Mouse (Mus musculus): ENCODE results near the gene Man1a2. TPM values are rescaled to one million over a fixed set of nuclear protein-coding genes. Genes with fewer than 3 reads are reported as not detected.

The Man1a2 gene
- polyA plus RNA-seq, 1 experiment from 2014 or later = 30.7 TPM

DNA sequence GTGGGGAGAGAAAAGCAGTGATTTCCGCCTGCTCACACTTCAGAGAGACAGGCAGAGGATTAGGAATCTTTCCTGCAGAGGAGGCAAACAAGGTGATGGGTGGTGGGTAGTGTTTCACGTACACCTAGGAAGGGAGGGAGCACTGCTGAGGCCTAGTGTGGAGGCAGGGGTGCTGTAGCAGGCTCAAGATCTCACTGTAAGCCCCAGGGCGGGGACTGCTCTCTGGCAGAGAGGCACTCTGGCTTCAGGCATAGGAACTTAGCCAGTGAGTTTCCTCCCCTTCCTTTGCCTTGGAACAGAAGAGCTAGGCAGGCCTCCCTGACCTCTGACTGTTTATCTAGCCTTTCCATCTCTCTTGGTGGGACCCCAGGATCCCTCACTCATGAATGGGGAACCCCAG, 150.0 kb downstream of the Man1a2 start:
- 48% methylated on average over 3 of the region's 3 CpGs for WGBS
- Histone ChIP-seq H3K4me1 (ENCODE audit: control insufficient read depth, insufficient read depth, low read length) (no peaks in the 10 kb centered on the region), H3K9ac (ENCODE audit: low read depth, low read length) (no peak overlapping the region), H3K9me3 (replicated peaks; ENCODE audit: control insufficient read depth, low read length, poor library complexity, severe bottlenecking) (no peaks in the 10 kb centered on the region), H3K27ac (ENCODE audit: low read length) (no peak overlapping the region), H3K4me3 (ENCODE audit: low read depth, low read length) (no peak overlapping the region), H3K27me3 (ENCODE audit: control insufficient read depth, insufficient read depth, low read depth, low read length) (no peaks in the 10 kb centered on the region), H3K36me3 (ENCODE audit: control insufficient read depth, insufficient read depth, low read length) (no peaks in the 10 kb centered on the region), H3K4me2 (ENCODE audit: low read length) (no peak overlapping the region)
- ATAC-seq = no peak

DNA sequence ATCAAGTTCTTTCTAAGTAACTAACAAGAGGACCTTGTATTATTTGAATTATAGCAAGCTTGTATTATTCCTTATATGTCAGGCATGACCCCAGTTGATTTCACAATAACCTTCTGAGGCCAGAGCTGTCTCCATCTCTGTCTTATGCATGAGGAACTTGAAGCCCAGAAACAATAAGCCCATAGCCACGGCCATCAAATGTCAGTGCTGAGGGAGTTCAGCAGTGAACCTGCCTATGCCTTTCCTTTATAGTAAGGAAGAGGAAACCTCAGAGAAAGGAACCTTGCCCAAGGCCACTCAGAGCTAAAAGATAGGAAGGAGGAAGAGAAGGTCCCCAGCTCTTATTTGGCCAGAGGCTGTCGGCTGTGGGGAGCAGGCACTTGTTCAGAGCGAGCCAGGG, 150.9 kb downstream of the Man1a2 start:
- WGBS = 83% methylated on average over 3 of the region's 3 CpGs

GRCm38 (mm10) chr3:100533429-100533828, 151.9 kb downstream of the Man1a2 start:
- no peaks in the 10 kb centered on the region for H3K4me1 ChIP-seq (ENCODE audit: control insufficient read depth, insufficient read depth, low read length)
- no peaks in the 10 kb centered on the region for H3K36me3 ChIP-seq (ENCODE audit: control insufficient read depth, insufficient read depth, low read length)
- ATAC-seq = no peak
- no peak overlapping the region for H3K27ac ChIP-seq (ENCODE audit: low read length)
- H3K4me3 ChIP-seq (ENCODE audit: low read depth, low read length) = no peak overlapping the region
- no peaks in the 10 kb centered on the region for H3K9me3 ChIP-seq (replicated peaks; ENCODE audit: control insufficient read depth, low read length, poor library complexity, severe bottlenecking)
- H3K27me3 ChIP-seq (ENCODE audit: control insufficient read depth, insufficient read depth, low read depth, low read length) = no peaks in the 10 kb centered on the region
- no peak overlapping the region for H3K9ac ChIP-seq (ENCODE audit: low read depth, low read length)
- no peak overlapping the region for H3K4me2 ChIP-seq (ENCODE audit: low read length)

More for the DNA sequence above, 150.9 kb downstream of the Man1a2 start:
- Histone ChIP-seq H3K9me3 (replicated peaks; ENCODE audit: control insufficient read depth, low read length, poor library complexity, severe bottlenecking) (no peaks in the 10 kb centered on the region), H3K4me1 (ENCODE audit: control insufficient read depth, insufficient read depth, low read length) (no peaks in the 10 kb centered on the region), H3K27ac (ENCODE audit: low read length) (no peak overlapping the region), H3K4me2 (ENCODE audit: low read length) (no peak overlapping the region), H3K4me3 (ENCODE audit: low read depth, low read length) (no peak overlapping the region), H3K27me3 (ENCODE audit: control insufficient read depth, insufficient read depth, low read depth, low read length) (no peaks in the 10 kb centered on the region), H3K36me3 (ENCODE audit: control insufficient read depth, insufficient read depth, low read length) (no peaks in the 10 kb centered on the region), H3K9ac (ENCODE audit: low read depth, low read length) (no peak overlapping the region)
- ATAC-seq = no peak

DNA sequence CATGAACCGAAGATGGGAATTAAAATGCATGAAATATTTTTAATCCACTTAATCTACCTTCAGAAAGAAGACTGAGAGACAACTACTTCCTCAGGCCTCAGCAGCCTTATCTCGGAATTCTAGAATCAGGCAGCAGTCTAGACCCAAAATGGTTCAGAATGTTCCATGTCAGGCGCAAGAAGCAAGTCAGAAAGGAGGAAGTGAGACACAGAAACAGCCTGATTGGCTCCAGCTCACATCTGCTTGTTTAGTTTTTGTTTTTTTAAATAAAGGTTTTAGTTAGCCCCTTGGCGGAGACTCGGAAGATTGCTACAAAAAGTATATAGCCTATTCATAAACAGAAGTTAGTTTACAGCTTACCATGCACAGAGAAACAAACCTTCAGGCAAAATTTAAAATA, 154.4 kb downstream of the Man1a2 start:
- Histone ChIP-seq H3K4me3 (ENCODE audit: low read depth, low read length) (no peak overlapping the region), H3K27me3 (ENCODE audit: control insufficient read depth, insufficient read depth, low read depth, low read length) (no peaks in the 10 kb centered on the region), H3K9ac (ENCODE audit: low read depth, low read length) (no peak overlapping the region), H3K9me3 (replicated peaks; ENCODE audit: control insufficient read depth, low read length, poor library complexity, severe bottlenecking) (no peaks in the 10 kb centered on the region), H3K27ac (ENCODE audit: low read length) (no peak overlapping the region), H3K4me2 (ENCODE audit: low read length) (no peak overlapping the region), H3K4me1 (ENCODE audit: control insufficient read depth, insufficient read depth, low read length) (no peaks in the 10 kb centered on the region), H3K36me3 (ENCODE audit: control insufficient read depth, insufficient read depth, low read length) (no peaks in the 10 kb centered on the region)
- WGBS = 95% methylated on average over 5 of the region's 5 CpGs
- ATAC-seq = no peak

GRCm38 (mm10) chr3:100530244-100530788, 155.0 kb downstream of the Man1a2 start:
- 88% methylated on average over 7 of the region's 7 CpGs for WGBS
- H3K9me3 ChIP-seq (replicated peaks; ENCODE audit: control insufficient read depth, low read length, poor library complexity, severe bottlenecking) = no peaks in the 10 kb centered on the region
- H3K27me3 ChIP-seq (ENCODE audit: control insufficient read depth, insufficient read depth, low read depth, low read length) = no peaks in the 10 kb centered on the region
- no peak overlapping the region for H3K27ac ChIP-seq (ENCODE audit: low read length)
- no peak overlapping the region for H3K9ac ChIP-seq (ENCODE audit: low read depth, low read length)
- no peak overlapping the region for H3K4me3 ChIP-seq (ENCODE audit: low read depth, low read length)
- no peaks in the 10 kb centered on the region for H3K4me1 ChIP-seq (ENCODE audit: control insufficient read depth, insufficient read depth, low read length)
- H3K4me2 ChIP-seq (ENCODE audit: low read length) = no peak overlapping the region
- no peaks in the 10 kb centered on the region for H3K36me3 ChIP-seq (ENCODE audit: control insufficient read depth, insufficient read depth, low read length)
- ATAC-seq = no peak

DNA sequence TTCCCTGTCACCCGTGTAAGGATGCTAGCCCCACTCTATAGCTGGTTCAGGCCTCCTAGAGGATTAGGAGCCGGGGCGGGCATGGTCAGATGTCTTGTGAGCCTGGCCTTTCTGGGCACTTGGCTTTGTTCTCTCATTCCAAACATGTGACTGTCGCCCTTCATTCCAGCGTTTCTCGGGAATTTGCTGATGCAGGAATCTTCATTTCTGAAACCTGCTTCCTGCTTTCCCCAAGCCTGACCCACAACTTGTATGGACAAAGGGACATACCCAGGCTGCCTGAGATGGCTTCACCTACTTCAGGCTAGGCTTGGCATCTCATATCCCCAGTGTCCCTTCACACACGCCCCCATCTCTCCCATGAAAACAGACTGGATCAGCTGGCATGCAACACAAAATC, 162.6 kb downstream of the Man1a2 start:
- no peak overlapping the region for H3K27ac ChIP-seq (ENCODE audit: low read length)
- 73% methylated on average over 7 of the region's 7 CpGs for WGBS
- H3K4me1 ChIP-seq (ENCODE audit: control insufficient read depth, insufficient read depth, low read length) = no peaks in the 10 kb centered on the region
- no peaks in the 10 kb centered on the region for H3K36me3 ChIP-seq (ENCODE audit: control insufficient read depth, insufficient read depth, low read length)
- H3K4me2 ChIP-seq (ENCODE audit: low read length) = no peak overlapping the region
- ATAC-seq = no peak
- no peaks in the 10 kb centered on the region; the same call in 1 of the 2 replicates for H3K9me3 ChIP-seq (replicated peaks; ENCODE audit: control insufficient read depth, low read length, poor library complexity, severe bottlenecking)
- no peak overlapping the region for H3K4me3 ChIP-seq (ENCODE audit: low read depth, low read length)
- H3K27me3 ChIP-seq (ENCODE audit: control insufficient read depth, insufficient read depth, low read depth, low read length) = no peaks in the 10 kb centered on the region
- no peak overlapping the region for H3K9ac ChIP-seq (ENCODE audit: low read depth, low read length)

- H3K27ac ChIP-seq (ENCODE audit: low read length) = no peak overlapping the region
- H3K9me3 ChIP-seq (replicated peaks; ENCODE audit: control insufficient read depth, low read length, poor library complexity, severe bottlenecking) = no peaks in the 10 kb centered on the region; the same call in 1 of the 2 replicates
- no peak overlapping the region for H3K9ac ChIP-seq (ENCODE audit: low read depth, low read length)
- no peak for ATAC-seq
- no peaks in the 10 kb centered on the region for H3K27me3 ChIP-seq (ENCODE audit: control insufficient read depth, insufficient read depth, low read depth, low read length)
- no peaks in the 10 kb centered on the region for H3K4me1 ChIP-seq (ENCODE audit: control insufficient read depth, insufficient read depth, low read length)
- no peaks in the 10 kb centered on the region for H3K36me3 ChIP-seq (ENCODE audit: control insufficient read depth, insufficient read depth, low read length)
- H3K4me2 ChIP-seq (ENCODE audit: low read length) = no peak overlapping the region
- 62% methylated on average over 1 of the region's 1 CpGs for WGBS
- H3K4me3 ChIP-seq (ENCODE audit: low read depth, low read length) = no peak overlapping the region
Observed at GRCm38 (mm10) chr3:100521626-100522025, 163.7 kb downstream of the Man1a2 start.

DNA sequence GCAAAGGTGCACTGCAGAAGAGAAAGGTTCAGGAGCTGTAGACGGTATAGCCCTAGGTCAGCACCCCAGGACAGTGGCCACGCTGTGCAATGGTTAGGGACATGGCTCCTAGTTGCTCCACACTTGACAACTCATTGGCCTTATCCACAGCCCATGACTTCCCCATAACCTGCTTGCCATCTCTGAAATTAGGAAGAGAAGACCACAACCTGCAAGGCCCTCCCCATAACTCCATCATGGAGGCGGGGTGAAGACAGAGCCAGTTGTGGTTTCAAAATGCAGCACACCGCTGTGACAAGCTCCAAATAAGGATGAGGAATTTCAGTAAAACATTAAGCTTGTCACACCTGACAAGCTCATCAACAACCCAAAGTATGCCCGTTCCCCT, 169.6 kb downstream of the Man1a2 start:
- Histone ChIP-seq H3K9ac (ENCODE audit: low read depth, low read length) (no peak overlapping the region), H3K27me3 (ENCODE audit: control insufficient read depth, insufficient read depth, low read depth, low read length) (no peaks in the 10 kb centered on the region), H3K4me1 (ENCODE audit: control insufficient read depth, insufficient read depth, low read length) (no peaks in the 10 kb centered on the region), H3K9me3 (replicated peaks; ENCODE audit: control insufficient read depth, low read length, poor library complexity, severe bottlenecking) (no peaks in the 10 kb centered on the region), H3K36me3 (ENCODE audit: control insufficient read depth, insufficient read depth, low read length) (no peaks in the 10 kb centered on the region), H3K4me2 (ENCODE audit: low read length) (no peak overlapping the region), H3K4me3 (ENCODE audit: low read depth, low read length) (no peak overlapping the region), H3K27ac (ENCODE audit: low read length) (no peak overlapping the region)
- 94% methylated on average over 5 of the region's 5 CpGs for WGBS
- no peak for ATAC-seq

DNA sequence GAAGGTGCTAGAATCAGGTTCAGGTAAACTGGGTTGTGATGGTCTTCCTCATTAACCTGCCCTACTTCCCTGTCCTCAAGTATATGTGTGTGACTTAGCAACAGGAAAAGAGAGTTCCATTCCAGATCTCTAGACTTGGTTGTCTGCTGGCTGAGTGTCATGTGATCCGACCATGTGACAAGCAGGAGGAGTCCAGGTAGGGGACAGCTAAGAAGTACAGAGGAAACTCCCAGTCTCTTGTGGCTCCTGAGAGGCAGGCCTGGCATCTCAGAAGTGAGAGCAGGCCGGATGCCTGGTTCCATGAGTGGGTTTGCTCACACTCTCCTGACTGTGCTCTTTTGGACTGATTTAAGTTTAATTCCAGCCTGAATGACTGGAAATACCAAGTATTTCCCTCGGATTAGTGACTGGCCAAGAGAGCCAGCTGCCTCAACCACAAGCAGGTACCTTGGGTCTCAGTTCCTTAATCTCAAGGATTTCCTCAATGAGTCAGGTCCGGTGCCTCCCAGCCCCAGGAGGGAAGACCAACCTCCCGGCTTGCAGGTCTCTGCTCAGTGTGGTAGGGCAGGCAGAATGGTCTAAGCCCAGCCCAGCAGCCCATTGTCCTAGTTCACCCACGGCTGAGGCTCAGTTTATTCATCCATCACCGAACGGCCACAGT, 170.1 kb downstream of the Man1a2 start:
- Histone ChIP-seq H3K9ac (ENCODE audit: low read depth, low read length) (no peak overlapping the region), H3K4me2 (ENCODE audit: low read length) (no peak overlapping the region), H3K27ac (ENCODE audit: low read length) (no peak overlapping the region), H3K27me3 (ENCODE audit: control insufficient read depth, insufficient read depth, low read depth, low read length) (no peaks in the 10 kb centered on the region), H3K4me3 (ENCODE audit: low read depth, low read length) (no peak overlapping the region), H3K4me1 (ENCODE audit: control insufficient read depth, insufficient read depth, low read length) (no peaks in the 10 kb centered on the region), H3K9me3 (replicated peaks; ENCODE audit: control insufficient read depth, low read length, poor library complexity, severe bottlenecking) (no peaks in the 10 kb centered on the region), H3K36me3 (ENCODE audit: control insufficient read depth, insufficient read depth, low read length) (no peaks in the 10 kb centered on the region)
- ATAC-seq = no peak
- WGBS = 72% methylated on average over 8 of the region's 8 CpGs
